Mouse (Mus musculus) ovary, adult 18-20 months (tissue): ENCODE measurements at regions not wholly inside any gene's neighbourhood (a gene's known extent, or its start where the extent isn't known, plus 50 kb on each side); places are given as distances from the start of the nearest gene placed in this dataset.

Source experiments
- DNase-seq: peaks from one replicate; pipeline ENCODE4 v3.0.0; 2022; ENCODE audit warnings: low spot score, mixed read lengths

DNA sequence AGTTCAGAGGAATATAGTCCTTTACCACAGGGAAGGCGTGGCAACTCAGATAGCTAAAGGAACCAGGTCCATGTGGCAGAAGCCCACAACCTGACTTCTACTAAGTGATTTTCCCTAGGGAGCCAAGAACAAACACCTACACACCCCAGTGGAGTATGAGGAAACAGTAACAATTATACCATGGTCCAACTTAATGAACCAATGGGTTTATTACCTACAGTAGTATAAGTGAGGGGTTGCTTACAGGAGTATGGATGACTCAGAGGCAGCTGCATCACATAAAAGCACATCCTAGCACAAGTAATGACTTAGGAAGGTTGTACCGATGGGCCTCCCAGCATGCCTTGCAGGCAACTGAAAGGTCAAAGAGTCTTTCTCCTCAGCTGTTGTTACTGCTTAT is 98.7 kb upstream of the Cul1 start:
- no peak for DNase-seq

DNA sequence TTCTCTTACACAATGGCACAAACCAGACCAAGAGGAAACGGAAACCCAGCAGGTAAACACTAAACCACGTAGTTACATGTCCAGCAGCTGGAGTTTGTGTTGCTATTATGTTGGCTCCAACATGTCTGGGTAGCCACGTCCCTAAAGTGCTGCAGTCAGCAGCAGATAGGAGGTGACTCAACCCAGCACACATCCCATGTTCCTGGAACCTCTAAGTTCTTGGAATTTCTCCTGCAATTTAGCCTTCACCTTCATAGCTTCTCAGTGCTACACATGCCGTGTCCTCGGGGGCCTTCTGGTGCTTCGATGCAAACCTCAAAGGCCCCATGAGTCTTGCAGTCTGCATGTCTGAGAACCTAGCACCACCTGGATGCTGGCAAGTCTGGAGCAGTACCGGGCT is 97.7 kb upstream of the Cul1 start:
- peak; percentile 7 for DNase-seq

DNA sequence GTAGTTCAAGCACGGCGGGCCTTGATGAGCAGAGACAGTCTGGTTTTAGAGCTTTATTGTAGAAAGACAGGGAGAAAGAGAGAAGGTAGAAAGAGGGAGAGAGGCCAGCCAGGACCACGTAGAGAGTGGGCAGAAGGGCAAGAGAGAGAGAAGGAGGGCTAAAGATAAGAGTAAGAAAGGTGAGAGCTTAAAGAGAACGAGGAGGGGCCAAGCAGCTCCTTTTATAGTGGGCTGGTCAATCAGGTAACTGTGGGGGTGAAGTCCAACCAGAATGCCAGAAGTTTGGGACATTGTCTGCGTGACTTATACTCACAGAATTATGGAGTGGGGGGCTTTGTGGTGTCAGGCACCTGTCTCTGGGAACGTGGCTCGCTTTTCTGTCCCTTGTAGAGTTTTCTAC is 96.7 kb upstream of the Cul1 start:
- no peak for DNase-seq

DNA sequence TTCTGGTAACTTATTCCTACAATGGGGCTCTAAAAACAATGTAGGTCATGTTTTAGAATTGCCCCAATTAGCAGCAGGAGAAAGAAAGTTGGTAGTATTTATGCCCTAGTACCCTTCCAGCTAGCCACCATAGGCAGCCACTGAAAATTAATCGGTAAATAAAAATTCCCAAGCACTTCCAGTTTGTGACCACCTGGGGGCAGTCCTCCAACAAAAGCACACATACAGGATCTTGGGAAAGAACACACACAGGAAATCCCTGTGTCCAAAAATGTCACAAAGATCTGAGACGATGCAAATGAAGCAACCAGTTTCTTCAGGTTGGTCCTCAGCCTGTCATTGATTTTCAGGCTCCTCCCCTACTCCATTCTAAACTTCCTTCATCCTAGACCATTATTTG is 94.5 kb upstream of the Cul1 start:
- no peak for DNase-seq

DNA sequence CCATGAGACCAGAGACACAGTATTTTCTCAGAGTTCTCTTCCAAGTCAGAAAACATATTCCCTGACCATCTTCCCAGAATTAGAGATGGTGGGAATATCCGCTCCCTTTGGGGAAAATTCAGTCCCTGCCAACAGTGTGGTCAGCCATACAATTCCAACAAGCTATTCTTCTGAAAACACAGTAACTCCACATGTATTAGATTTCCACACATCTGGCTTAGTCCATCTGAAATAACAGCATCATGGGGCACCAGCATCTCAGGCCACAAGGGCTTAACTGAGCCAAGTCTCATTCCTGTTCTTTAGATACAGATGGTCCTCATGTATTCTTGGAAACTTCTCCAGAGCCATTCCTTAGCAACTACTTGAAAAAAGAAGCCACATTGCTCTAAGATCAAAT is 89.2 kb upstream of the Cul1 start:
- no peak for DNase-seq

DNA sequence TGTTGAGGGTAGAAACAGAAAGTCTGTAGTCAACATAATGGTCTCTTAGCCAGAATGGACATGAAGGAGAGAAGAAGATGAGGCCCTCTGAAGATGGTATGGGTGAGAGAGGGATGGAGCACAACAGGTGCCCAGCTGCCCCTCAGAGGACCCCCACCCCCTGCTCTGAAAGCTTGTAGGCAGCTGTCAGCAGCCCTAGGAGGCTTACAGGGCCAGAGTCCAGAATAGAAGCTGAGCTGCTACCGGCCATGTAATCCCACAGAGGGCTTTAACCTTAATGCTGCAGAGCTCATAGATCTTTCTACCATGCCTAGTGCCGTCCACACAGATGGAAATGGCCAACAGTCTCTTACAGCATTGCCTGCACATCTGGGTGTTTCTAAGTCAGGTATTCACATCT is 88.6 kb upstream of the Cul1 start:
- DNase-seq = no peak

DNA sequence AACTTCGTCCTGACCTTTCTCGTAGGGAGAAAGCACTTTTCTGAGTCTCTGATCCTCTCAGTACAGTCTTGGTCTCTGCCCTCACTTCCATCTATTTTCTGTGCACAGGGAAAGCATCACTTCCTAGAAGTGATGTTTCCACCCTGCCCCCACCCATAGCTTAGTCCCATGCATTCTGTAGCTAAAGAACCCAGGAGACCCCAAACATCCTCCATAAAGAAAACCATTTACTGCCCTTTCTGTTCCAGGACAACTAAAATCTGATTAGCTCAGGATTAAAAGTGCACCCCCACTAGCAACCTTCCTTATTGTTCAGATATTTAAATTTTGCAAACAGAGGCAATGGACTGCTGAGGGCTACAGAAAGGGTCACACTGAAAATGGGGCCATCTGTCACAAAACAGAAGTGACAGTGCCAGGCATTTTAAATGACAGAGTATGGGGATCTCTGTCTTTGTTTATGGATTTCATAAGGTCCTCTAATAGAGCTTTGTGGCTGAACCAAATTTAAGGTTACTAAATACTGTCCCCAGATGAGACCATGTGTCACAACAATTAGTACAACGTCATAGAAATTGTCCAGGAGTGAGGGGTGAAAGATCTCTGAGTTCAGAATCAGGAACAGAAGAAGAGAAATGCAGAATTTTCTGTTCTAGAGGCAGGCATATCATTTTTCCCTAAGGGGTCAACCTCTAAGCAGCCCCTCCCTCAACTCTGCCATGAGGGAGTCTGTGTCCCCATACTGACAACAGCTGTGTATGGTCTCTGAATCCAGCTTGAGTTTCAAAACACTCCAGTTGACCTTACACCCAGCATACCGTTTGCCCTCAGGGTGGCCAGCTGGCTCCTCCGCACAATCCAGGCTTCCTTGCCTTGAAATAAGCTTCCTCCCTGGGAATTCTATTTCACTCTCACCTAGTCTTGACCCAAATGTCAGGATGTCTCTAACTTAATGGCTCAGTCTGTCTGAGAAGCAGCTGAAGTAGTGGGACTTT is 87.2 kb upstream of the Cul1 start:
- no peak for DNase-seq

DNA sequence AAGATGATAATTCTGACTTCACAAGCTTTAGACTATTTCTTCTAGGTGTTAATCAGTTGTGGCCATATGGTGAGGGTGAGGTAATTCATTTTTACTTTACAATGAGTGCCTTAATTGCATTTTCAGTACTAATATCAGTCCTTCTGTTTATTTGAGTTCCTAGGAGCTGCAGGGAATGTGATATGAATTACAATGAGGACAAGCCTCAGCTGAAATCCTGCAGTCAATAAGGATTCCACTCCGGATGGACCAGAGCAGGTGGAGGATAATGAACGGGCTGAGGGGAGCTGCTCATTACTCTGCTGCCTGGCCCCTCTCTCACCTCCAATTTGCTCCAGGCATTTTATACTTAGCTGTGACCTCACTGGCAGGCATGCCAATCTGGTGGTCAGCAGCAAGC is 85.7 kb upstream of the Cul1 start:
- no peak for DNase-seq

DNA sequence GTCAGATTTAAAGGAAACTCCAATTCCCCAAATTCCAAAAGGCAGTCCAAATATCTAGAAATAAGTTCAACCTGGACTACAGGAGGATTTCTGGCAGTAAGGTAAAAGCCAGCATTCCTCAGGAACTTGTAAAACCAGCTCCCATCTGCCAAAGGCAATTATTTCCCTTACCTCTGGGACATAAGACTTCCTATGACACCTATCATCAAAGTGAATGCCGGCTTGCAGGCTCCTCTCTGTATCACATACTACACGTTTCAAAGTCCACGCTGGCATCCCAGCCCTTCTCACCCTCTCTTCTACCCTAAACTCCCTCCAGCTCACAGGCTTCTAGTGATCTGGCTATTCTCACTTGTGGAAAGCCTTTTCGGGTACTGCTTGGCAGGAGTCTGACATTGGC is 77.5 kb upstream of the Cul1 start:
- DNase-seq = no peak

DNA sequence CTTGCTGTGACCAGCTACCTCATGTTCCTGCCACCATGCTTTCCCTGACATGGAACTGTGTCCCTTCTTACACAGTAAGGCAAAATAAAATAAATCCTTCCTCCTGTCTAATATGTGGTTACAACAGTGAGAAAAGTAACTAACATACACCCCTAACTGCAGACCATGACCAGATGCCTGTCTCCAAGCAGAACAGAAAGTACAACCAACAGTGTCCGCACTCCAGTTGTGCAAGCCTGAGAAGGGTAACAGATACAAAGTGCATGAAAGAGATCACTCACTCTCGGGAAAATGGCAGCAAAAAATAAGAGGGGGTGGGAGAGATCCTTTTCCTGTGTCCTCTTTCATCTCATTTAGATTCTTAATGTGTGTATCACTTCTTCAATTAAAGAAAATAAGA is 71.7 kb upstream of the Cul1 start:
- DNase-seq = no peak

DNA sequence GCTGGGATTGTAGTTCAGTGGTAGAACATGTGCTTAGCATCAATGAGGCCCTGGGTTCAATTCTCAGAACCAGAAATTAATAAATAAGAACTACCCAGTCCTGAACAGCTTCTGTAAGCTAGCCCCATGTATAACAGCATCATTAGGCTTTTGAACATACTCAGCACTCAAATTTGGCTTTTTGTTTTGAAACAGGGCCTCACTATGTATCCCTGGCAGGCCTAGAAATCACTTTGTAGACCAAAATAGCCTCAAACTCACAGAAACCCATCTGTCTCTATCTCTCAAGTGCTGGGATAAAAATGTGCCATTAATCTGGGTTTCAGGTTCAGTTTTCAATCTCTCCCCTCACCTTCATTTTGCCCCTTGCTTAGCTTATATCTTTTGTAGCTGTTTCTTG is 66.6 kb upstream of the Cul1 start:
- DNase-seq = no peak

DNA sequence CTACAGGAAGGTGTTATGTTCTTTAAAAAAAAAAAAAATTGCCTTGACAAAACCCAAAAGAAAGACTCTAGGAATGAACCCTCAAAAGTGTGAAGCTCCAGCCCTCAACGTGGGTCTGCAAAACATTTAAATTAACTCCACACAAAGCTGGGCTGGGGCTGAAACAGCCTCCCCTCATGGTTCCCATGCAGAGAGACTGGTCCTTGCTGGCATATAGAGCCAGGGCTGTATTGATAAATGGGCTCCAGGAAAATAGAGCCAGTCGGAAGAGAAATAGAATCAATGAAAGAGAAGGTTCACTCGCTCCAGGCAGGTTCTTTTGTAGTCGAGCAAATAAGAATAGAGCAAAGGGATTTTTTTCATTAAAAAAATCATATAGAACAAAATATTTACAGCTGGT is 63.3 kb upstream of the Cul1 start:
- no peak for DNase-seq

DNA sequence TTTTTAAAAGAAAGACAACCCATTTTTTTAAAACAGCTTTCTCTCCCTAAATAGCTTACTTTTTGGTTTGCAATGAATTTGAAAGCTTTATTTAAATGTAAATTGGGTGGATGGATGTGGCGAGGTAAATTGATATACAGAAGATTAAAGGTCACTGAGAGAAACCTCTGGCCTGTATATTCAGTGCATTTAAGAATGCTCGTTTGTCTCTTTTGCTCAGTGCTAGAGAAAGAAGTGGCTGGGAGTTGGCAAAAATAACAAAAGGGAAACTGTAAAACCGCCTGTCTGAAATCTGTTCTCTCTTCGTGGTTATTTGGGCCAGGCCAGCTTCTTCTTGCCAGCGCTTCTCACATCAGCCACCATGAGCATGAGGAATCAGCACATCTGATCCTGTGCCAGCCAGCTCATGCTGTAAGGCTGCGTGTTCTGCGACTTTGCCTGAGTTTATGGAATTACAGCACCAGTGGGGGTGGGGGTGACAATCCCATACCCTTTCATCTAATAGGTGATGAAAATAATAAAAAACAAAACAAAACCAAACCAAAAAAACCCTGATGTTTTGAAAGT is 62.7 kb upstream of the Cul1 start:
- no peak for DNase-seq

DNA sequence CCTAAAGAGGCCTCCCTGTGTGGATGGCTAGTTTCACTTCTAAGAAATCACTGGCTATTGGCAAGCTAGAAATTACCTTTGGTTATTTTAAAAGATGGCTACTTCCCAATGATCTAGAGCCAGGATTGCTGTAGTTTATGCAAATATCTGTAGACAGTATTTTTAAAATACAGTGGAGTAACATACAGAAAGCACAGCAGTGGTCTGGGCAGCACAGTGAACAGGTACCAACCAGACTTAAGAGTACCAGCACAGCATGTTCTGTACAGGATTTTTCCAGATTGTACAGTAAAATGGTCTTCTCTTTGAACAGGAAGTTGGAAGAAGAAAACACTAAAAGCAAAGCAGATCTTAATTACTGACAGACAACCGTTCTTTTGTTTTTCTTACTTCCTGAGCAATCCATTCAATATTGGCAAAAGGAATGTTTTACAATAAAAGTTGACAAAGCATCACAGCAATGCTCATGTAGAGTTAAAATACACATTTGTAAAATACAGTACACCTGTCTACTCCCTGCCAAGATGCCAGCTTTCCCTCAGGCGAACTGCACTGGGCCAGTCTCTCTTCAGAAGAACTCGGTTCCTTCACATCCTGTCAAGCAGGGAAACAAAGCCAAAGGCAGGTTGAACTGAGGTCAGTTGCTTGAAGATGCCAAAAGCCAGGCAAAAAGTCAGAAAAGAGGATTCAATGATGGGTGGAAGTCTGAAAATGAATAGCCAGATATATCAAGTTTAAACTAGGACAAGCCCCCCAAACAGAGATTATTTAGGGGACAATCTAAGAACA is 62.0 kb upstream of the Cul1 start:
- no peak for DNase-seq

DNA sequence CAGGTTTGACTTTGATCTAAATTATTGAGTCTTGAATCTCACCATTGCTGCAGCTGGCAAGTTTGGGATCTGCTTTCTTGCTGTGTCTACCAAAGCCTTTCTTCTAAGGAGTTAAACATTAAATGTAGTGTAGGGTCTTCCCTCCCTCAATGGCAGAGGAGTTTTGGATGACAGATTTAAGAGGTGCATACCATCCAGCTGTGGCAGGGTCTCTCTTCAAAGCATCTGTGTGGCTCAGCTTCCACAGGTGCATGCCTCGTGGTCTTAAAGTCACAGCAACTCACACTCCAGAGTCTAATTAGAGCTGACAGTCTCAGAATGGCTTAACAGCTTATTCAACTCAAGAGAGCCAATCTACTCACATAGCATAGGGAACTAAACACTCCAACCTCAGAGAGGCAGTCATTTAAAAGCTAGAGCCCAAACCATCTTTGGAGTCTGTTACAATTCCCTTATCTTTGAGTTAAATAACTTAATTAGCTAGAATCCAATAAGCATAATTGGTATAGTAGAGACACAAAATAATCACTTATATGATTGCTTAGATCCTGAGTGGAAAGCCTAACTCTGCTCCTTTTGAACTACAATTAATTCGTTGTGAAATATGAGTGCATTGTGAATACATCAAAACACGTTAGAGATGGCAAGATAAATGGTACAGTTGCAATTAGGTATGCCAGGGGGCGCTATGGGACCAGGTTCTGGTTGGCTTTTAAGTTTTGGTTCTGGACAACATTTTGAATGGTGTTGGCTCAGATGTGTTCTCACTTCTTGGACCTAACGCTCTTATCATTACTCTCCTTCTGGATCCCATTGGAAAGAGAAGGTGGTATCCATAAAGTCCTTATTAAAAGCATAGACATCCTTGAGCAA is 57.5 kb upstream of the Cul1 start:
- no peak for DNase-seq
